Mouse (Mus musculus) cerebellum, adult 2 months (tissue): Measurements from ENCODE around the gene Snd1. TPM values are rescaled to one million over a fixed set of nuclear protein-coding genes. Genes with fewer than 3 reads are reported as not detected.
A peak's percentile ranks its signal among the peaks of the same experiment; 100 is the strongest.

ENCODE experiments used
- DNase-seq, 2 experiments: peaks; one replicate each; pipeline ENCODE4 v3.0.0; 2021
- H3K27ac ChIP-seq: fragments of 200-500 bp; 2 replicates; pipeline ENCODE4 v1.5.1; 2012; ENCODE audit warnings: low read length, control low read depth, inconsistent platforms; ENCODE audit not compliant: insufficient read depth
- H3K27me3 ChIP-seq: fragments of 200-500 bp; 2 replicates; pipeline ENCODE4 v1.6.1; 2012; ENCODE audit warnings: inconsistent platforms, mild to moderate bottlenecking, low read length, moderate library complexity; ENCODE audit not compliant: control insufficient read depth, insufficient read depth
- H3K4me1 ChIP-seq: fragments of 200-500 bp; 2 replicates; pipeline ENCODE4 v1.6.1; 2011; ENCODE audit warnings: low read length; ENCODE audit not compliant: control insufficient read depth, insufficient read depth
- H3K4me3 ChIP-seq: fragments of 200-500 bp; replicated peaks from 2 replicates; pipeline ENCODE3; 2011; ENCODE audit warnings: mild to moderate bottlenecking, low read depth, low read length, control low read depth; ENCODE audit not compliant: insufficient read depth
- CTCF ChIP-seq: fragments of 200-500 bp; IDR thresholded peaks from 2 replicates; pipeline ENCODE4 v1.5.1; 2011; ENCODE audit warnings: low read depth, mild to moderate bottlenecking, control low read depth, low read length, moderate library complexity, borderline replicate concordance; ENCODE audit not compliant: insufficient read depth
- POLR2A ChIP-seq: fragments of 200-500 bp; IDR thresholded peaks from 2 replicates; pipeline ENCODE4 v1.6.1; 2011; ENCODE audit warnings: low read length, control low read depth, borderline replicate concordance; ENCODE audit not compliant: insufficient read depth
- WGBS: fragments of 180-500 bp; shearing (Covaris S2); methylation state at CpG from one replicate; pipeline ENCODE4 v1.1.7; 2018; 5-methylcytosine and 5-hydroxymethylcytosine counted together
- polyA plus RNA-seq: library from polyadenylated mRNA; depleted of rRNA; stranded (reverse); fragments of >200 nt; gene quantifications from 2 replicates; pipeline ENCODE4 v1.2.3, GENCODE M21; 2012

Snd1 gene
- polyA plus RNA-seq, 1 experiment = 57.0 TPM

GRCm38 (mm10) chr6:28528208-28528607, 53.3 kb downstream of the Snd1 start:
- 13% methylated on average over 6 of the region's 6 CpGs for WGBS
- Histone ChIP-seq H3K27me3 (no peaks in the 10 kb centered on the region), H3K27ac (peak overlapping the region; percentile 70), H3K4me3 (no peak overlapping the region), H3K4me1 (peaks cover 28% of the 10 kb centered on the region)
- TF ChIP-seq POLR2A (no peak), CTCF (no peak)
- peak; percentile 50 to 67 for DNase-seq

GRCm38 (mm10) chr6:28536464-28536863, 61.5 kb downstream of the Snd1 start:
- TF ChIP-seq CTCF (no peak), POLR2A (no peak)
- H3K4me3 ChIP-seq = no peak overlapping the region
- peak overlapping the region; percentile 40; the same call in 1 of the 2 replicates for H3K27ac ChIP-seq
- WGBS = 82% methylated on average over 5 of the region's 5 CpGs
- no peaks in the 10 kb centered on the region for H3K27me3 ChIP-seq
- no peak for DNase-seq
- H3K4me1 ChIP-seq = peaks cover 18% of the 10 kb centered on the region; the same call in 1 of the 2 replicates

- peak; percentile 54; the same call in 1 of the 2 replicates for TF ChIP-seq POLR2A
- TF ChIP-seq CTCF = no peak; the same call in 1 of the 2 replicates
- Histone ChIP-seq H3K4me3 (no peak overlapping the region), H3K27ac (peak overlapping the region; percentile 91), H3K4me1 (peaks cover 19% of the 10 kb centered on the region), H3K27me3 (no peaks in the 10 kb centered on the region)
- peak; percentile 95 to 99 for DNase-seq
- whole genome bisulfite sequencing = 12% methylated on average over 10 of the region's 10 CpGs
Observed at GRCm38 (mm10) chr6:28537851-28538527, 63.0 kb downstream of the Snd1 start.

- Histone ChIP-seq H3K4me1 (peaks cover 18% of the 10 kb centered on the region), H3K4me3 (no peak overlapping the region), H3K27ac (peak overlapping the region; percentile 76; the same call in 1 of the 2 replicates), H3K27me3 (no peaks in the 10 kb centered on the region)
- 38% methylated on average over 6 of the region's 6 CpGs for WGBS
- TF ChIP-seq POLR2A = no peak
- no peak for TF ChIP-seq CTCF
- DNase-seq = peak; percentile 46
Observed at GRCm38 (mm10) chr6:28542298-28542701, 67.4 kb downstream of the Snd1 start.

- DNase-seq = no peak
- H3K27ac ChIP-seq = no peak overlapping the region
- H3K27me3 ChIP-seq = no peaks in the 10 kb centered on the region
- TF ChIP-seq POLR2A = no peak
- no peak for TF ChIP-seq CTCF
- H3K4me3 ChIP-seq = no peak overlapping the region
- H3K4me1 ChIP-seq = peaks cover 29% of the 10 kb centered on the region
- 81% methylated on average over 2 of the region's 2 CpGs for WGBS
Observed at GRCm38 (mm10) chr6:28546943-28547342, 72.0 kb downstream of the Snd1 start.

- peak overlapping the region; percentile 60; the same call in 1 of the 2 replicates for H3K27ac ChIP-seq
- 37% methylated on average over 2 of the region's 2 CpGs for WGBS
- no peak overlapping the region for H3K4me3 ChIP-seq
- no peak for TF ChIP-seq POLR2A
- no peak for TF ChIP-seq CTCF
- DNase-seq = peak in 1 of 2 experiments; percentile 78
- peaks cover 21% of the 10 kb centered on the region; the same call in 1 of the 2 replicates for H3K4me1 ChIP-seq
- H3K27me3 ChIP-seq = no peaks in the 10 kb centered on the region
Observed at GRCm38 (mm10) chr6:28549374-28549773, 74.4 kb downstream of the Snd1 start.

- WGBS = 62% methylated on average over 7 of the region's 7 CpGs
- H3K4me1 ChIP-seq = peaks cover 21% of the 10 kb centered on the region; the same call in 1 of the 2 replicates
- peak overlapping the region; percentile 60 for H3K27ac ChIP-seq
- no peak for DNase-seq
- no peak overlapping the region for H3K4me3 ChIP-seq
- H3K27me3 ChIP-seq = no peaks in the 10 kb centered on the region
- no peak for TF ChIP-seq POLR2A
- no peak for TF ChIP-seq CTCF
Observed at GRCm38 (mm10) chr6:28550255-28551004, 75.5 kb downstream of the Snd1 start.
